Mouse (Mus musculus): ENCODE data around the gene Actr3. TPM values are rescaled to one million over a fixed set of nuclear protein-coding genes. Genes with fewer than 3 reads are reported as not detected.

Gene Actr3
- polyA plus RNA-seq, 1 experiment = 94.2 TPM

GRCm38 (mm10) chr1:125455128-125455527, 19.6 kb upstream of the Actr3 start:
- peaks cover 9% of the 10 kb centered on the region; the same call in 1 of the 2 replicates for H3K4me1 ChIP-seq (ENCODE audit: control insufficient read depth, insufficient read depth, low read length)
- no peaks in the 10 kb centered on the region for H3K27me3 ChIP-seq (ENCODE audit: control insufficient read depth, insufficient read depth, low read length)
- DNase-seq = no peak
- H3K4me3 ChIP-seq (replicated peaks; ENCODE audit: insufficient read depth, low read depth, low read length) = no peak overlapping the region
- TF ChIP-seq CTCF (IDR thresholded peaks at IDR 0.05; ENCODE audit: borderline replicate concordance, insufficient read depth, low read depth, low read length) (no peak), POLR2A (IDR thresholded peaks at IDR 0.05; ENCODE audit: borderline replicate concordance, insufficient read depth, low read length) (no peak)
- WGBS = 23% methylated on average over 2 of the region's 2 CpGs
- no peak overlapping the region for H3K27ac ChIP-seq (ENCODE audit: insufficient read depth, low read length)

GRCm38 (mm10) chr1:125450282-125451000, 14.9 kb upstream of the Actr3 start:
- Histone ChIP-seq H3K4me1 (ENCODE audit: control insufficient read depth, insufficient read depth, low read length) (no peaks in the 10 kb centered on the region), H3K27ac (ENCODE audit: insufficient read depth, low read length) (no peak overlapping the region), H3K4me3 (replicated peaks; ENCODE audit: insufficient read depth, low read depth, low read length) (no peak overlapping the region), H3K27me3 (ENCODE audit: control insufficient read depth, insufficient read depth, low read length) (no peaks in the 10 kb centered on the region)
- TF ChIP-seq CTCF (IDR thresholded peaks at IDR 0.05; ENCODE audit: borderline replicate concordance, insufficient read depth, low read depth, low read length) (no peak), POLR2A (IDR thresholded peaks at IDR 0.05; ENCODE audit: borderline replicate concordance, insufficient read depth, low read length) (no peak)
- DNase-seq = no peak
- WGBS = 90% methylated on average over 4 of the region's 4 CpGs

GRCm38 (mm10) chr1:125447926-125448325, 12.4 kb upstream of the Actr3 start:
- Histone ChIP-seq H3K4me3 (replicated peaks; ENCODE audit: insufficient read depth, low read depth, low read length) (no peak overlapping the region), H3K27me3 (ENCODE audit: control insufficient read depth, insufficient read depth, low read length) (no peaks in the 10 kb centered on the region), H3K4me1 (ENCODE audit: control insufficient read depth, insufficient read depth, low read length) (no peaks in the 10 kb centered on the region), H3K27ac (ENCODE audit: insufficient read depth, low read length) (no peak overlapping the region)
- TF ChIP-seq CTCF (IDR thresholded peaks at IDR 0.05; ENCODE audit: borderline replicate concordance, insufficient read depth, low read depth, low read length) = no peak
- no peak for TF ChIP-seq POLR2A (IDR thresholded peaks at IDR 0.05; ENCODE audit: borderline replicate concordance, insufficient read depth, low read length)
- DNase-seq = no peak

GRCm38 (mm10) chr1:125441679-125442078, 6.2 kb upstream of the Actr3 start:
- no peak overlapping the region for H3K27ac ChIP-seq (ENCODE audit: insufficient read depth, low read length)
- no peak for TF ChIP-seq POLR2A (IDR thresholded peaks at IDR 0.05; ENCODE audit: borderline replicate concordance, insufficient read depth, low read length)
- TF ChIP-seq CTCF (IDR thresholded peaks at IDR 0.05; ENCODE audit: borderline replicate concordance, insufficient read depth, low read depth, low read length) = no peak
- WGBS = 86% methylated on average over 7 of the region's 7 CpGs
- H3K4me1 ChIP-seq (ENCODE audit: control insufficient read depth, insufficient read depth, low read length) = no peaks in the 10 kb centered on the region
- H3K4me3 ChIP-seq (replicated peaks; ENCODE audit: insufficient read depth, low read depth, low read length) = no peak overlapping the region
- no peak for DNase-seq
- no peaks in the 10 kb centered on the region for H3K27me3 ChIP-seq (ENCODE audit: control insufficient read depth, insufficient read depth, low read length)

- Histone ChIP-seq H3K4me3 (replicated peaks; ENCODE audit: insufficient read depth, low read depth, low read length) (no peak overlapping the region), H3K27ac (ENCODE audit: insufficient read depth, low read length) (no peak overlapping the region), H3K27me3 (ENCODE audit: control insufficient read depth, insufficient read depth, low read length) (no peaks in the 10 kb centered on the region), H3K4me1 (ENCODE audit: control insufficient read depth, insufficient read depth, low read length) (no peaks in the 10 kb centered on the region)
- DNase-seq = no peak
- TF ChIP-seq POLR2A (IDR thresholded peaks at IDR 0.05; ENCODE audit: borderline replicate concordance, insufficient read depth, low read length) (no peak), CTCF (IDR thresholded peaks at IDR 0.05; ENCODE audit: borderline replicate concordance, insufficient read depth, low read depth, low read length) (no peak)
- WGBS = 88% methylated on average over 6 of the region's 6 CpGs
Observed at GRCm38 (mm10) chr1:125441251-125441650, 5.7 kb upstream of the Actr3 start.

GRCm38 (mm10) chr1:125439556-125439955, 4.0 kb upstream of the Actr3 start:
- WGBS = 84% methylated on average over 3 of the region's 3 CpGs
- Histone ChIP-seq H3K4me3 (replicated peaks; ENCODE audit: insufficient read depth, low read depth, low read length) (no peak overlapping the region), H3K27me3 (ENCODE audit: control insufficient read depth, insufficient read depth, low read length) (no peaks in the 10 kb centered on the region), H3K27ac (ENCODE audit: insufficient read depth, low read length) (no peak overlapping the region), H3K4me1 (ENCODE audit: control insufficient read depth, insufficient read depth, low read length) (no peaks in the 10 kb centered on the region)
- DNase-seq = no peak
- no peak for TF ChIP-seq POLR2A (IDR thresholded peaks at IDR 0.05; ENCODE audit: borderline replicate concordance, insufficient read depth, low read length)
- TF ChIP-seq CTCF (IDR thresholded peaks at IDR 0.05; ENCODE audit: borderline replicate concordance, insufficient read depth, low read depth, low read length) = no peak

- 77% methylated on average over 2 of the region's 2 CpGs for WGBS
Observed at GRCm38 (mm10) chr1:125438826-125439225, 3.3 kb upstream of the Actr3 start.

GRCm38 (mm10) chr1:125437927-125438326, 2.4 kb upstream of the Actr3 start:
- peaks cover 3% of the 10 kb centered on the region; the same call in 1 of the 2 replicates for H3K4me1 ChIP-seq (ENCODE audit: control insufficient read depth, insufficient read depth, low read length)
- H3K27ac ChIP-seq (ENCODE audit: insufficient read depth, low read length) = no peak overlapping the region
- TF ChIP-seq CTCF (IDR thresholded peaks at IDR 0.05; ENCODE audit: borderline replicate concordance, insufficient read depth, low read depth, low read length) (no peak), POLR2A (IDR thresholded peaks at IDR 0.05; ENCODE audit: borderline replicate concordance, insufficient read depth, low read length) (no peak)
- 51% methylated on average over 3 of the region's 3 CpGs for WGBS
- no peak for DNase-seq
- no peaks in the 10 kb centered on the region for H3K27me3 ChIP-seq (ENCODE audit: control insufficient read depth, insufficient read depth, low read length)
- H3K4me3 ChIP-seq (replicated peaks; ENCODE audit: insufficient read depth, low read depth, low read length) = no peak overlapping the region

More at GRCm38 (mm10) chr1:125438826-125439225, 3.3 kb upstream of the Actr3 start:
- Histone ChIP-seq H3K27ac (ENCODE audit: insufficient read depth, low read length) (no peak overlapping the region), H3K4me1 (ENCODE audit: control insufficient read depth, insufficient read depth, low read length) (no peaks in the 10 kb centered on the region), H3K27me3 (ENCODE audit: control insufficient read depth, insufficient read depth, low read length) (no peaks in the 10 kb centered on the region), H3K4me3 (replicated peaks; ENCODE audit: insufficient read depth, low read depth, low read length) (no peak overlapping the region)
- no peak for TF ChIP-seq POLR2A (IDR thresholded peaks at IDR 0.05; ENCODE audit: borderline replicate concordance, insufficient read depth, low read length)
- TF ChIP-seq CTCF (IDR thresholded peaks at IDR 0.05; ENCODE audit: borderline replicate concordance, insufficient read depth, low read depth, low read length) = no peak
- DNase-seq = no peak

All from cerebellum, adult 2 months (tissue).